Mouse (Mus musculus) heart, embryonic 11.5 days (tissue): Measurements from ENCODE around the gene Rtf2. TPM values are rescaled to one million over a fixed set of nuclear protein-coding genes. Genes with fewer than 3 reads are reported as not detected.

Experiments used
- ATAC-seq: fragments of 200-750 bp; cut with Nextera tagmentation; replicated peaks from 2 replicates; pipeline ENCODE4 v1.8.0; 2017; ENCODE audit warnings: moderate library complexity; ENCODE audit not compliant: insufficient number of reproducible peaks, low FRiP score, low TSS enrichment
- H3K27ac ChIP-seq: fragments of 300-500 bp; sonication (generic); 2 replicates; pipeline ENCODE4 v1.5.1; 2014; ENCODE audit warnings: mild to moderate bottlenecking, low read depth, low read length
- H3K27me3 ChIP-seq: fragments of 300-500 bp; sonication (generic); 2 replicates; pipeline ENCODE4 v1.6.1; 2014; ENCODE audit warnings: mild to moderate bottlenecking, low read length, mixed read lengths; ENCODE audit not compliant: control insufficient read depth, insufficient read depth
- H3K36me3 ChIP-seq: fragments of 300-500 bp; sonication (generic); 2 replicates; pipeline ENCODE4 v1.6.1; 2014; ENCODE audit warnings: mild to moderate bottlenecking, low read length, moderate library complexity, mixed read lengths; ENCODE audit not compliant: control insufficient read depth, insufficient read depth
- H3K4me1 ChIP-seq: fragments of 300-500 bp; sonication (generic); 2 replicates; pipeline ENCODE4 v1.6.1; 2014; ENCODE audit warnings: low read length; ENCODE audit not compliant: control insufficient read depth, insufficient read depth
- H3K4me2 ChIP-seq: fragments of 300-500 bp; sonication (generic); 2 replicates; pipeline ENCODE4 v1.6.1; 2014; ENCODE audit warnings: mild to moderate bottlenecking, moderate library complexity
- H3K4me3 ChIP-seq: fragments of 300-500 bp; sonication (generic); 2 replicates; pipeline ENCODE4 v1.5.1; 2014; ENCODE audit warnings: low read depth, low read length
- H3K9ac ChIP-seq: fragments of 300-500 bp; sonication (generic); 2 replicates; pipeline ENCODE4 v1.6.1; 2014; ENCODE audit warnings: mild to moderate bottlenecking, low read depth, low read length, moderate library complexity
- H3K9me3 ChIP-seq: fragments of 300-500 bp; sonication (generic); replicated peaks from 2 replicates; pipeline ENCODE4 v1.6.1; 2016; ENCODE audit warnings: low read length; ENCODE audit not compliant: control insufficient read depth
- WGBS: fragments of 180-500 bp; shearing (Covaris S2); extraction: QIAGEN DNeasy Blood & Tissue Kit; methylation state at CpG from one replicate; pipeline ENCODE4 v1.1.7; 2014; ENCODE audit not compliant: insufficient replicate concordance; 5-methylcytosine and 5-hydroxymethylcytosine counted together
- polyA plus RNA-seq: library from polyadenylated mRNA; unstranded; fragments of >200 nt; fragmentation: Nextera tagmentation; extraction: Ambion mirVana; gene quantifications from 2 replicates; pipeline ENCODE4 v1.2.1, GENCODE M21; 2014

The Rtf2 gene
- polyA plus RNA-seq, 1 experiment from 2014 or later: 52.1 TPM

GRCm38 (mm10) chr2:172416218-172416617, 24.1 kb upstream of the Rtf2 start:
- no peak for ATAC-seq

GRCm38 (mm10) chr2:172416876-172417275, 23.5 kb upstream of the Rtf2 start:
- ATAC-seq: no peak
- Histone ChIP-seq H3K4me1 (peaks cover 11% of the 10 kb centered on the region), H3K27ac (no peak overlapping the region), H3K27me3 (no peaks in the 10 kb centered on the region), H3K9me3 (no peaks in the 10 kb centered on the region), H3K4me2 (no peak overlapping the region), H3K9ac (no peak overlapping the region), H3K36me3 (no peaks in the 10 kb centered on the region), H3K4me3 (no peak overlapping the region)
- WGBS: 82% methylated on average over 5 of the region's 5 CpGs

More at GRCm38 (mm10) chr2:172416218-172416617, 24.1 kb upstream of the Rtf2 start:
- no peaks in the 10 kb centered on the region for H3K36me3 ChIP-seq
- no peak overlapping the region for H3K27ac ChIP-seq
- WGBS: 44% methylated on average over 12 of the region's 12 CpGs
- no peaks in the 10 kb centered on the region for H3K27me3 ChIP-seq
- no peak overlapping the region for H3K4me2 ChIP-seq
- H3K9me3 ChIP-seq: no peaks in the 10 kb centered on the region
- H3K4me3 ChIP-seq: no peak overlapping the region
- H3K9ac ChIP-seq: no peak overlapping the region
- H3K4me1 ChIP-seq: peaks cover 11% of the 10 kb centered on the region

DNA sequence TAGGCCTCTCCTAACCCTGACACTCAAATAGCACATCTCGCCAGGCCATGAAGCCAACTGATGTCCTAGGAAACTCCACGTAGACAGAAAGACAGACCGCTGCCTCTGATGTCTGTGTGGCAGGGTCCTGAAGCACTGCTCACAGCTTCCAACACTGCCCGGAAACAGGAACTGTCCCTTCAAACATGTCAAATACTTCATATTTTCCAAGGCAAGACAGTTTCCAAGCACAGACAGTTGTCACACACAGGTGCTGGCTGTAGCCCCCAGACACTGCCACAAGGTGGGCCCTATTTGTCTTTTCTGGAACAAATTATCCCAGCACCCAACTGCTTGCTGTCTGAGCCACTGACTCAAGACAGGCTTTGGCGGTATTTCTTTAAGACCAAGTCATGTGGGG, 22.1 kb upstream of the Rtf2 start:
- Histone ChIP-seq H3K27me3 (no peaks in the 10 kb centered on the region), H3K4me1 (peaks cover 5% of the 10 kb centered on the region; the same call in 1 of the 2 replicates), H3K36me3 (no peaks in the 10 kb centered on the region), H3K4me3 (no peak overlapping the region), H3K4me2 (no peak overlapping the region), H3K9me3 (no peaks in the 10 kb centered on the region), H3K27ac (no peak overlapping the region), H3K9ac (no peak overlapping the region)
- 73% methylated on average over 5 of the region's 5 CpGs for WGBS
- no peak for ATAC-seq

DNA sequence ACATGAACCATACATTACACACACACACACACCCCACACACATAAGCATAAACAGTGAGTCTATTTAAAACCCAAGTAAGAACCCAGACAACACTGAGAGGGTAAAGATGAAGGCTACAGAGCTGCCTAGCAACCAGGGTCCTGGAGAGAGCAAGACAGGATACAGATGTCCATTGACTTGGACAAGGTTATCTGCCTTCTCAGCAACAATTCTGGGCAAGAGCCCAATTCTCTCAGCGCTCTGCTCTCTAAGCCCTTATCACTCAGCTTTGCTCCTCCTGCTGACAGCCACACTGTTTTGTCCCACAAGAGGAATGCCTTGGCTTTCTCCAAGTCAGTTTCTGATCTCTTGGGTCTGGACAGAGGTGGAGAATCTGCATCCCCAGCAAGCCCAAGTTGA, 9.7 kb upstream of the Rtf2 start:
- WGBS: 25% methylated on average over 1 of the region's 1 CpGs
- peak; percentile 85 for ATAC-seq
- Histone ChIP-seq H3K27ac (0 out of 2 replicates have a peak overlapping the region, but pooled peaks have one; percentile 32), H3K9me3 (no peaks in the 10 kb centered on the region), H3K4me2 (no peak overlapping the region), H3K27me3 (0 out of 2 replicates have a peak, but pooled peaks cover 2% of the 10 kb centered on the region), H3K9ac (no peak overlapping the region), H3K36me3 (no peaks in the 10 kb centered on the region), H3K4me3 (no peak overlapping the region), H3K4me1 (peaks cover 10% of the 10 kb centered on the region)

- H3K9me3 ChIP-seq: no peaks in the 10 kb centered on the region
- ATAC-seq: no peak
- WGBS: 34% methylated on average over 5 of the region's 5 CpGs
Observed at GRCm38 (mm10) chr2:172433746-172434145, 6.6 kb upstream of the Rtf2 start.

GRCm38 (mm10) chr2:172437371-172437952, 2.9 kb upstream of the Rtf2 start:
- no peak overlapping the region for H3K9ac ChIP-seq
- 65% methylated on average over 16 of the region's 16 CpGs for WGBS

More at GRCm38 (mm10) chr2:172433746-172434145, 6.6 kb upstream of the Rtf2 start:
- no peak overlapping the region for H3K4me2 ChIP-seq
- H3K27me3 ChIP-seq: 0 out of 2 replicates have a peak, but pooled peaks cover 2% of the 10 kb centered on the region
- no peak overlapping the region for H3K27ac ChIP-seq
- peaks cover 10% of the 10 kb centered on the region for H3K4me1 ChIP-seq
- H3K4me3 ChIP-seq: no peak overlapping the region
- H3K36me3 ChIP-seq: no peaks in the 10 kb centered on the region
- no peak overlapping the region for H3K9ac ChIP-seq

GRCm38 (mm10) chr2:172440640-172441005, 267 bp downstream of the Rtf2 start:
- Histone ChIP-seq H3K27me3 (no peaks in the 10 kb centered on the region), H3K9me3 (no peaks in the 10 kb centered on the region), H3K4me2 (peak overlapping the region; percentile 93), H3K9ac (peak overlapping the region; percentile 77), H3K4me1 (peaks cover 13% of the 10 kb centered on the region), H3K36me3 (no peaks in the 10 kb centered on the region), H3K27ac (no peak overlapping the region), H3K4me3 (peak overlapping the region; percentile 88)
- ATAC-seq: peak; percentile 21; the same call in 1 of the 2 replicates
- WGBS: under 1% methylated on average over 21 of the region's 21 CpGs

More at GRCm38 (mm10) chr2:172437371-172437952, 2.9 kb upstream of the Rtf2 start:
- no peak for ATAC-seq
- Histone ChIP-seq H3K4me3 (no peak overlapping the region), H3K9me3 (no peaks in the 10 kb centered on the region), H3K4me2 (no peak overlapping the region), H3K27me3 (0 out of 2 replicates have a peak, but pooled peaks cover 2% of the 10 kb centered on the region), H3K4me1 (peaks cover 13% of the 10 kb centered on the region), H3K36me3 (no peaks in the 10 kb centered on the region), H3K27ac (no peak overlapping the region)

DNA sequence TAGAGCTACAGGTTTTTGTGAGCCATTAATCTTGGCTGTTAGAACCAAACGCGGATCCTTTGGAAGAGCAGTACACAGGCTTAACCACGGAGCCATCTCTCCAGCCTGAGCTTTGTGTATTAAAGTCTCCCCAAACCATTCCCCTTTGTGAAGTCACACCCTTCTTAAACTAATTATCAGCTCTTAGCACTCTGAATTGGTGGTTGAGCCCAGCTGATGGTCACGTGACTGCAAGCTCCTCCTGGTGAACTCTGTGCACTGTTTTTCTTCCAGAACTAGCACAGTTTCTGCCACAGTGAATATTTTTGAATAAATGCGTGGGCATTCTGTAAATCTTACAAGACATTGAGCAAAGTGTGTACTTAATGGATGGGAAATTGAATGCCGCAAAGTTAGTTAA, 820 bp downstream of the Rtf2 start:
- 30% methylated on average over 6 of the region's 6 CpGs for WGBS
- H3K36me3 ChIP-seq: peaks cover 3% of the 10 kb centered on the region
- ATAC-seq: no peak
- no peaks in the 10 kb centered on the region for H3K9me3 ChIP-seq
- H3K9ac ChIP-seq: peak overlapping the region; percentile 77
- H3K27ac ChIP-seq: no peak overlapping the region
- H3K4me1 ChIP-seq: peaks cover 13% of the 10 kb centered on the region
- H3K27me3 ChIP-seq: no peaks in the 10 kb centered on the region
- peak overlapping the region; percentile 93 for H3K4me2 ChIP-seq
- H3K4me3 ChIP-seq: peak overlapping the region; percentile 88

- no peak overlapping the region for H3K4me2 ChIP-seq
- H3K9ac ChIP-seq: no peak overlapping the region
- no peak for ATAC-seq
- H3K4me1 ChIP-seq: peaks cover 8% of the 10 kb centered on the region
- H3K27ac ChIP-seq: no peak overlapping the region
- peaks cover 24% of the 10 kb centered on the region for H3K36me3 ChIP-seq
- 87% methylated on average over 4 of the region's 4 CpGs for WGBS
- H3K4me3 ChIP-seq: no peak overlapping the region
- no peaks in the 10 kb centered on the region for H3K27me3 ChIP-seq
- H3K9me3 ChIP-seq: no peaks in the 10 kb centered on the region
Observed at GRCm38 (mm10) chr2:172445617-172446016, 5.3 kb downstream of the Rtf2 start.
